Mouse (Mus musculus) ES-E14 (cell line): ENCODE measurements around the gene Uap1l1. TPM values are rescaled to one million over a fixed set of nuclear protein-coding genes. Genes with fewer than 3 reads are reported as not detected.

Source experiments
- DNase-seq: peaks from one replicate; pipeline ENCODE4 v3.0.0-alpha.2; 2013; ENCODE audit warnings: low read depth, low spot score
- H3K27ac ChIP-seq: 2 replicates; pipeline ENCODE4 v1.5.1; 2012; ENCODE audit warnings: low read depth, mild to moderate bottlenecking, low read length, moderate library complexity, mixed read lengths; ENCODE audit not compliant: poor library complexity, insufficient read depth, severe bottlenecking
- H3K36me3 ChIP-seq: 2 replicates; pipeline ENCODE4 v1.6.1; 2012; ENCODE audit warnings: mild to moderate bottlenecking, low read length, moderate library complexity, mixed read lengths; ENCODE audit not compliant: control insufficient read depth, poor library complexity, insufficient read depth, severe bottlenecking
- H3K4me1 ChIP-seq, 2 experiments: fragments of 150-350 bp in 1 of 2; sonication (generic) in 1 of 2; 2 replicates each; pipeline ENCODE4 v1.6.1; 2012; ENCODE audit warnings: low read length in 2 of 2, mild to moderate bottlenecking in 1 of 2, mixed read lengths in 1 of 2; ENCODE audit not compliant: control insufficient read depth in 2 of 2, insufficient read depth in 2 of 2, poor library complexity in 1 of 2
- H3K4me3 ChIP-seq, 2 experiments: fragments of 150-350 bp in 1 of 2; sonication (generic) in 1 of 2; 2 replicates each; pipeline ENCODE4 v1.5.1; 2012; ENCODE audit warnings: low read length in 2 of 2, low read depth in 1 of 2, mild to moderate bottlenecking in 1 of 2, mixed read lengths in 1 of 2; ENCODE audit not compliant: insufficient read depth in 1 of 2, poor library complexity in 1 of 2, severe bottlenecking in 1 of 2
- H3K9ac ChIP-seq: 2 replicates; pipeline ENCODE4 v1.6.1; 2012; ENCODE audit warnings: low read depth, mild to moderate bottlenecking, low read length, mixed read lengths; ENCODE audit not compliant: poor library complexity, insufficient read depth, severe bottlenecking
- H3K9me3 ChIP-seq: fragments of 150-350 bp; sonication (generic); 2 replicates; pipeline ENCODE4 v1.6.1; 2012; ENCODE audit warnings: low read depth, mild to moderate bottlenecking, low read length; ENCODE audit not compliant: control insufficient read depth, insufficient read depth
- CHD2 ChIP-seq: IDR thresholded peaks from 2 replicates; pipeline ENCODE4 v1.6.1; 2014; ENCODE audit warnings: mild to moderate bottlenecking, low read depth, low read length, inconsistent platforms
- HCFC1 ChIP-seq: IDR thresholded peaks from 2 replicates; pipeline ENCODE4 v1.6.1; 2012; ENCODE audit warnings: low read length, inconsistent platforms, borderline replicate concordance; ENCODE audit not compliant: insufficient read depth
- MAFK ChIP-seq: IDR thresholded peaks from 2 replicates; pipeline ENCODE4 v1.6.1; 2014; ENCODE audit warnings: mild to moderate bottlenecking, low read depth, low read length, inconsistent platforms; ENCODE audit not compliant: insufficient read depth
- ZC3H11A ChIP-seq: IDR thresholded peaks from 2 replicates; pipeline ENCODE4 v1.6.1; 2012; ENCODE audit warnings: low read depth, mild to moderate bottlenecking, inconsistent platforms, low read length, borderline replicate concordance
- ZNF384 ChIP-seq: IDR thresholded peaks from 2 replicates; pipeline ENCODE4 v1.6.1; 2012; ENCODE audit warnings: low read depth, low read length, inconsistent platforms
- in situ Hi-C, 2 experiments: fragments of 600-800 bp; cut with MboI; formaldehyde crosslinking; loops; one replicate each; pipeline ENCODE4 v1.15.1; 2025; ENCODE audit warnings: low sequenced_read_pairs in 2 of 2, inconsistent platforms in 1 of 2; ENCODE audit not compliant: unreplicated experiment in 2 of 2
- total RNA-seq: library from RNA; depleted of rRNA; stranded (reverse); fragments of 300-350 nt; gene quantifications from 2 replicates; pipeline ENCODE4 v1.2.3, GENCODE M21; 2012

The Uap1l1 gene
- total RNA-seq, 1 experiment: 18.7 TPM

GRCm38 (mm10) chr2:25359848-25360247, 5.6 kb downstream of the Uap1l1 start:
- H3K4me3 ChIP-seq: no peak overlapping the region
- peaks cover 36% of the 10 kb centered on the region for H3K36me3 ChIP-seq
- H3K4me1 ChIP-seq: peaks cover 0 to 19% of the 10 kb centered on the region in 2 experiments; a peak in 2 of 4 replicates
- H3K9ac ChIP-seq: no peak overlapping the region
- in situ Hi-C loops: no loop called here
- no peak overlapping the region for H3K27ac ChIP-seq
- TF ChIP-seq ZC3H11A: no peak
- TF ChIP-seq MAFK: no peak
- TF ChIP-seq HCFC1: no peak
- no peak for TF ChIP-seq CHD2
- DNase-seq: no peak
- no peaks in the 10 kb centered on the region for H3K9me3 ChIP-seq

- Histone ChIP-seq H3K4me3 (peak within 1 kb of the TSS; percentile 70 to 71), H3K4me1 (peaks cover 0 to 6% of the 10 kb centered on the region in 2 experiments; a peak in 1 of 4 replicates), H3K27ac (no peak within 1 kb of the TSS), H3K9ac (peak within 1 kb of the TSS; percentile 80), H3K36me3 (peaks cover 26% of the 10 kb centered on the region), H3K9me3 (no peaks in the 10 kb centered on the region)
- in situ Hi-C loops: no loop called here
- peak; percentile 85 for DNase-seq
- no peak for TF ChIP-seq CHD2
- no peak for TF ChIP-seq MAFK
- no peak for TF ChIP-seq ZC3H11A
- TF ChIP-seq HCFC1: no peak
- TF ChIP-seq ZNF384: no peak
Measured at GRCm38 (mm10) chr2:25356208-25357079, 9.0 kb downstream of the Uap1l1 start, which contains the start of gene Dpp7. Dpp7 (minus strand) TSS chr2:25356359.

- Histone ChIP-seq H3K9me3 (no peaks in the 10 kb centered on the region), H3K36me3 (peaks cover 28% of the 10 kb centered on the region), H3K4me1 (peaks cover 0 to 6% of the 10 kb centered on the region in 2 experiments; a peak in 1 of 4 replicates), H3K4me3 (peak overlapping the region; percentile 70 to 71), H3K27ac (no peak overlapping the region), H3K9ac (peak overlapping the region; percentile 73)
- DNase-seq: no peak
- in situ Hi-C loops: no loop called here
- TF ChIP-seq HCFC1 (no peak), ZNF384 (no peak), ZC3H11A (no peak), CHD2 (no peak), MAFK (no peak)
Measured at GRCm38 (mm10) chr2:25355419-25356066, 9.9 kb downstream of the Uap1l1 start.

- Histone ChIP-seq H3K4me1 (peaks cover 0 to 6% of the 10 kb centered on the region in 2 experiments; a peak in 1 of 4 replicates), H3K9me3 (no peaks in the 10 kb centered on the region), H3K9ac (no peak overlapping the region), H3K36me3 (peaks cover 41% of the 10 kb centered on the region), H3K27ac (no peak overlapping the region), H3K4me3 (no peak overlapping the region)
- no peak for TF ChIP-seq ZNF384
- TF ChIP-seq MAFK: peak; percentile 32; the same call in 1 of the 2 replicates
- no peak for DNase-seq
- in situ Hi-C loops: no loop called here
Measured at GRCm38 (mm10) chr2:25354211-25354610, 11.3 kb downstream of the Uap1l1 start.
